Mouse (Mus musculus) neural tube, embryonic 11.5 days (tissue): Measurements from ENCODE around the gene Mrpl24. TPM values are rescaled to one million over a fixed set of nuclear protein-coding genes. Genes with fewer than 3 reads are reported as not detected.

Experiments used
- ATAC-seq: fragments of 200-750 bp; cut with Nextera tagmentation; 2 replicates; pipeline ENCODE4 v1.8.0; 2017; ENCODE audit warnings: moderate number of reproducible peaks, mild to moderate bottlenecking, moderate TSS enrichment, moderate library complexity; ENCODE audit not compliant: insufficient read depth, low FRiP score, low TSS enrichment
- DNase-seq: peaks from one replicate; pipeline ENCODE4 v3.0.0-alpha.2; 2015; ENCODE audit warnings: low spot score
- H3K27ac ChIP-seq: fragments of 300-500 bp; sonication (generic); 2 replicates; pipeline ENCODE4 v1.5.1; 2014; ENCODE audit warnings: low read depth, mild to moderate bottlenecking, low read length
- H3K27me3 ChIP-seq: fragments of 300-500 bp; sonication (generic); 2 replicates; pipeline ENCODE4 v1.6.1; 2014; ENCODE audit warnings: mild to moderate bottlenecking, low read length, mixed read lengths; ENCODE audit not compliant: control insufficient read depth, insufficient read depth
- H3K36me3 ChIP-seq: fragments of 300-500 bp; sonication (generic); 2 replicates; pipeline ENCODE4 v1.6.1; 2014; ENCODE audit warnings: mild to moderate bottlenecking, low read length, moderate library complexity, mixed read lengths; ENCODE audit not compliant: control insufficient read depth, insufficient read depth
- H3K4me1 ChIP-seq: fragments of 300-500 bp; sonication (generic); 2 replicates; pipeline ENCODE4 v1.6.1; 2014; ENCODE audit warnings: low read length, mixed read lengths; ENCODE audit not compliant: control insufficient read depth, insufficient read depth
- H3K4me2 ChIP-seq: fragments of 300-500 bp; sonication (generic); 2 replicates; pipeline ENCODE4 v1.6.1; 2014; ENCODE audit warnings: low read depth, mild to moderate bottlenecking, moderate library complexity
- H3K4me3 ChIP-seq: fragments of 300-500 bp; sonication (generic); 2 replicates; pipeline ENCODE4 v1.5.1; 2014; ENCODE audit warnings: low read depth, low read length
- H3K9ac ChIP-seq: fragments of 300-500 bp; sonication (generic); 2 replicates; pipeline ENCODE4 v1.6.1; 2014; ENCODE audit warnings: mild to moderate bottlenecking, low read length
- H3K9me3 ChIP-seq: fragments of 300-500 bp; sonication (generic); 2 replicates; pipeline ENCODE4 v1.6.1; 2016; ENCODE audit warnings: low read length; ENCODE audit not compliant: control insufficient read depth
- WGBS: fragments of 180-500 bp; shearing (Covaris S2); extraction: QIAGEN DNeasy Blood & Tissue Kit; methylation state at CpG from one replicate; pipeline ENCODE4 v1.1.7; 2014; 5-methylcytosine and 5-hydroxymethylcytosine counted together
- polyA plus RNA-seq: library from polyadenylated mRNA; unstranded; fragments of >200 nt; fragmentation: Nextera tagmentation; extraction: Ambion mirVana; gene quantifications from 2 replicates; pipeline ENCODE4 v1.2.1, GENCODE M21; 2014

Gene Mrpl24
- polyA plus RNA-seq, 1 experiment from 2014 or later = 79.2 TPM

- ATAC-seq = no peak
- Histone ChIP-seq H3K27ac (peak overlapping the region; percentile 84; the same call in 1 of the 2 replicates), H3K9me3 (no peaks in the 10 kb centered on the region), H3K9ac (peak overlapping the region; percentile 97), H3K4me1 (peaks cover 20% of the 10 kb centered on the region), H3K4me2 (peak overlapping the region; percentile 89), H3K27me3 (no peaks in the 10 kb centered on the region), H3K36me3 (no peaks in the 10 kb centered on the region), H3K4me3 (peak overlapping the region; percentile 98)
- 1% methylated on average over 27 of the region's 27 CpGs for WGBS
- peak; percentile 56 for DNase-seq
Measured at GRCm38 (mm10) chr3:87906981-87907857, 12.1 kb upstream of the Mrpl24 start.

- Histone ChIP-seq H3K9ac (peak overlapping the region; percentile 97), H3K27me3 (no peaks in the 10 kb centered on the region), H3K4me2 (peak overlapping the region; percentile 89), H3K9me3 (no peaks in the 10 kb centered on the region), H3K36me3 (no peaks in the 10 kb centered on the region), H3K4me3 (peak overlapping the region; percentile 98), H3K27ac (no peak overlapping the region), H3K4me1 (peaks cover 20% of the 10 kb centered on the region)
- WGBS = 4% methylated on average over 1 of the region's 1 CpGs
- DNase-seq (no peak), ATAC-seq (no peak)
Measured at GRCm38 (mm10) chr3:87907906-87908305, 11.4 kb upstream of the Mrpl24 start.

GRCm38 (mm10) chr3:87909381-87909780 is 9.9 kb upstream of the Mrpl24 start:
- WGBS = 92% methylated on average over 2 of the region's 2 CpGs
- no peak for DNase-seq
- no peaks in the 10 kb centered on the region for H3K27me3 ChIP-seq
- H3K4me3 ChIP-seq = no peak overlapping the region
- no peak for ATAC-seq
- H3K36me3 ChIP-seq = peaks cover 4% of the 10 kb centered on the region
- H3K4me1 ChIP-seq = peaks cover 20% of the 10 kb centered on the region
- no peak overlapping the region for H3K9ac ChIP-seq
- peak overlapping the region; percentile 49; the same call in 1 of the 2 replicates for H3K4me2 ChIP-seq
- H3K9me3 ChIP-seq = no peaks in the 10 kb centered on the region
- no peak overlapping the region for H3K27ac ChIP-seq

GRCm38 (mm10) chr3:87909874-87910273 is 9.4 kb upstream of the Mrpl24 start:
- H3K27ac ChIP-seq = no peak overlapping the region; the same call in 1 of the 2 replicates
- peaks cover 20% of the 10 kb centered on the region for H3K4me1 ChIP-seq
- peak overlapping the region; percentile 49 for H3K4me2 ChIP-seq
- DNase-seq (no peak), ATAC-seq (no peak)
- WGBS = 4% methylated on average over 4 of the region's 4 CpGs
- peaks cover 7% of the 10 kb centered on the region for H3K36me3 ChIP-seq
- H3K27me3 ChIP-seq = no peaks in the 10 kb centered on the region
- H3K4me3 ChIP-seq = peak overlapping the region; percentile 12
- H3K9me3 ChIP-seq = no peaks in the 10 kb centered on the region
- H3K9ac ChIP-seq = peak overlapping the region; percentile 42

GRCm38 (mm10) chr3:87910573-87911141 is 8.6 kb upstream of the Mrpl24 start:
- H3K27ac ChIP-seq = peak overlapping the region; percentile 70
- H3K27me3 ChIP-seq = no peaks in the 10 kb centered on the region
- ATAC-seq (peak; percentile 16; the same call in 1 of the 2 replicates), DNase-seq (peak; percentile 77)
- no peaks in the 10 kb centered on the region for H3K9me3 ChIP-seq
- peak overlapping the region; percentile 34 for H3K4me3 ChIP-seq
- peaks cover 20% of the 10 kb centered on the region for H3K4me1 ChIP-seq
- 4% methylated on average over 12 of the region's 12 CpGs for WGBS
- peaks cover 8% of the 10 kb centered on the region for H3K36me3 ChIP-seq
- peak overlapping the region; percentile 49 for H3K4me2 ChIP-seq
- H3K9ac ChIP-seq = peak overlapping the region; percentile 42

- no peak overlapping the region for H3K4me2 ChIP-seq
- H3K27ac ChIP-seq = no peak overlapping the region
- no peaks in the 10 kb centered on the region for H3K27me3 ChIP-seq
- peaks cover 17% of the 10 kb centered on the region for H3K4me1 ChIP-seq
- H3K9ac ChIP-seq = no peak overlapping the region
- no peak overlapping the region for H3K4me3 ChIP-seq
- no peak for ATAC-seq
- 79% methylated on average over 7 of the region's 7 CpGs for WGBS
- no peaks in the 10 kb centered on the region for H3K9me3 ChIP-seq
- peaks cover 12% of the 10 kb centered on the region for H3K36me3 ChIP-seq
- no peak for DNase-seq
Measured at GRCm38 (mm10) chr3:87913491-87913890, 5.8 kb upstream of the Mrpl24 start.

GRCm38 (mm10) chr3:87913891-87914290 is 5.4 kb upstream of the Mrpl24 start:
- Histone ChIP-seq H3K4me1 (peaks cover 17% of the 10 kb centered on the region), H3K4me2 (no peak overlapping the region), H3K27me3 (no peaks in the 10 kb centered on the region), H3K9ac (no peak overlapping the region), H3K4me3 (no peak overlapping the region), H3K27ac (no peak overlapping the region), H3K36me3 (peaks cover 12% of the 10 kb centered on the region), H3K9me3 (no peaks in the 10 kb centered on the region)
- 95% methylated on average over 10 of the region's 10 CpGs for WGBS
- no peak for ATAC-seq
- no peak for DNase-seq

- Histone ChIP-seq H3K27me3 (no peaks in the 10 kb centered on the region), H3K4me3 (no peak overlapping the region), H3K9me3 (no peaks in the 10 kb centered on the region), H3K4me1 (0 out of 2 replicates have a peak, but pooled peaks cover 2% of the 10 kb centered on the region), H3K4me2 (no peak overlapping the region), H3K27ac (no peak overlapping the region), H3K9ac (no peak overlapping the region), H3K36me3 (peaks cover 12% of the 10 kb centered on the region)
- ATAC-seq (no peak), DNase-seq (no peak)
- 88% methylated on average over 1 of the region's 1 CpGs for WGBS
Measured at GRCm38 (mm10) chr3:87916990-87917389, 2.3 kb upstream of the Mrpl24 start.
